Mouse (Mus musculus) liver, adult 2 months (tissue): ENCODE data around the gene Zc3h4.

Experiments used
- CTCF ChIP-seq: fragments of 200-500 bp; IDR thresholded peaks from 2 replicates; pipeline ENCODE4 v1.5.1; 2011; ENCODE audit warnings: low read depth, low read length, control low read depth
- POLR2A ChIP-seq: fragments of 200-500 bp; IDR thresholded peaks from 2 replicates; pipeline ENCODE4 v1.6.1; 2011; ENCODE audit warnings: low read length, control low read depth; ENCODE audit not compliant: insufficient read depth; ENCODE audit errors: extremely low read depth

GRCm38 (mm10) chr7:16376505-16376904, 24.2 kb upstream of the Zc3h4 start:
- no peak for TF ChIP-seq POLR2A
- TF ChIP-seq CTCF: peak; percentile 51
